Mouse (Mus musculus) inflammation-experienced regulatory T-cells, adult 6 months (primary cell): ENCODE results near the gene Alyref. TPM values are rescaled to one million over a fixed set of nuclear protein-coding genes. Genes with fewer than 3 reads are reported as not detected.

ENCODE experiments used
- polyA plus RNA-seq, 3 experiments: library from polyadenylated mRNA; unstranded; fragments of 100-300 nt; shearing (Covaris generic); gene quantifications; one replicate each; pipeline ENCODE4 v1.2.1; 2017

The Alyref gene
- polyA plus RNA-seq, 3 experiments from 2014 or later = 15.8 to 76.9 (median 47.7) TPM

Other genes starting within 250 kb of the Alyref start
- gene Actg1, start 249.8 kb downstream of the Alyref start, polyA plus RNA-seq = 1,000 to 10,000 TPM; 2,239 to 4,634 (median 2,897) TPM
- gene Fscn2, start 236.8 kb downstream of the Alyref start, polyA plus RNA-seq = under 1 TPM in 1 of 3 experiments, not detected in 2; 0.98 TPM
- gene Faap100, start 219.6 kb downstream of the Alyref start, polyA plus RNA-seq = 10 to 100 TPM; 15.9 to 23.1 (median 17.9) TPM
- gene Nploc4, start 160.7 kb downstream of the Alyref start, polyA plus RNA-seq = 10 to 100 TPM in 2 of 3 experiments, 1 to 10 TPM in 1; 8.6 to 12.4 (median 11.0) TPM
- under 1 TPM in 1 of 3 experiments, not detected in 2; 0.28 TPM for gene Tspan10, start 155.7 kb downstream of the Alyref start, polyA plus RNA-seq
- under 1 TPM in 2 of 3 experiments, not detected in 1; 0.15 to 0.56 TPM for gene Pde6g, start 144.9 kb downstream of the Alyref start, polyA plus RNA-seq
- 1 to 10 TPM; 4.8 to 6.8 (median 5.1) TPM for gene Oxld1, start 140.3 kb downstream of the Alyref start, polyA plus RNA-seq
- gene Ccdc137, start 140.2 kb downstream of the Alyref start, polyA plus RNA-seq = 10 to 100 TPM; 17.8 to 26.0 (median 17.9) TPM
- 10 to 100 TPM; 28.8 to 39.7 (median 33.1) TPM for gene Arl16, start 130.8 kb downstream of the Alyref start, polyA plus RNA-seq
- 10 to 100 TPM; 54.6 to 78.9 (median 73.0) TPM for gene Mrpl12, start 113.8 kb downstream of the Alyref start, polyA plus RNA-seq
- 10 to 100 TPM; 12.4 to 14.3 (median 12.7) TPM for gene Slc25a10, start 106.5 kb downstream of the Alyref start, polyA plus RNA-seq
- gene Gcgr, start 67.7 kb downstream of the Alyref start, polyA plus RNA-seq = not detected
- 100 to 1,000 TPM in 2 of 3 experiments, 10 to 100 TPM in 1; 93.4 to 136 (median 107) TPM for gene Mcrip1, start 48.6 kb downstream of the Alyref start, polyA plus RNA-seq
- not detected for gene Ppp1r27, start 47.2 kb downstream of the Alyref start, polyA plus RNA-seq
- 100 to 1,000 TPM; 135 to 164 (median 149) TPM for gene P4hb, start 25.1 kb downstream of the Alyref start, polyA plus RNA-seq
- gene Arhgdia, start 16.7 kb downstream of the Alyref start, polyA plus RNA-seq = 100 to 1,000 TPM; 624 to 862 (median 685) TPM
- 100 to 1,000 TPM; 110 to 147 (median 129) TPM for gene Anapc11, start 56 bp upstream of the Alyref start, polyA plus RNA-seq
- 1 to 10 TPM in 1 of 3 experiments, under 1 TPM in 1, not detected in 1; 0.67 to 1.4 TPM for gene Npb, start 10.1 kb upstream of the Alyref start, polyA plus RNA-seq
- 100 to 1,000 TPM in 2 of 3 experiments, 10 to 100 TPM in 1; 66.1 to 124 (median 113) TPM for gene Pcyt2, start 19.6 kb upstream of the Alyref start, polyA plus RNA-seq
- 10 to 100 TPM; 55.1 to 61.4 (median 60.4) TPM for gene Sirt7, start 26.9 kb upstream of the Alyref start, polyA plus RNA-seq
- 10 to 100 TPM; 15.3 to 15.8 (median 15.5) TPM for gene Mafg, start 35.2 kb upstream of the Alyref start, polyA plus RNA-seq
- 1 to 10 TPM in 1 of 3 experiments, under 1 TPM in 1, not detected in 1; 0.86 to 1.7 TPM for gene Pycr1, start 45.4 kb upstream of the Alyref start, polyA plus RNA-seq
- gene Myadml2, start 49.8 kb upstream of the Alyref start, polyA plus RNA-seq = not detected
- not detected for gene Notum, start 62.8 kb upstream of the Alyref start, polyA plus RNA-seq
- 100 to 1,000 TPM in 1 of 3 experiments, 10 to 100 TPM in 2; 79.4 to 107 (median 86.2) TPM for gene Aspscr1, start 74.6 kb upstream of the Alyref start, polyA plus RNA-seq
- 100 to 1,000 TPM; 154 to 181 (median 169) TPM for gene Cenpx, start 115.4 kb upstream of the Alyref start, polyA plus RNA-seq
- gene Lrrc45, start 115.6 kb upstream of the Alyref start, polyA plus RNA-seq = 10 to 100 TPM; 19.4 to 39.4 (median 20.8) TPM
- not detected for gene Rac3, start 123.1 kb upstream of the Alyref start, polyA plus RNA-seq
- gene Dcxr, start 128.9 kb upstream of the Alyref start, polyA plus RNA-seq = 10 to 100 TPM; 20.5 to 29.7 (median 26.5) TPM
- gene Cbr2, start 133.7 kb upstream of the Alyref start, polyA plus RNA-seq = not detected
- gene Hmga1b, start 164.4 kb upstream of the Alyref start, polyA plus RNA-seq = 10 to 100 TPM; 24.1 to 64.8 (median 62.8) TPM
- 1 to 10 TPM; 3.5 to 4.4 (median 3.7) TPM for gene Rfng, start 185.8 kb upstream of the Alyref start, polyA plus RNA-seq
- gene Gps1, start 185.9 kb upstream of the Alyref start, polyA plus RNA-seq = 100 to 1,000 TPM; 121 to 154 (median 127) TPM
- gene Dus1l, start 198.0 kb upstream of the Alyref start, polyA plus RNA-seq = 10 to 100 TPM; 30.4 to 34.4 (median 34.3) TPM
- gene Fasn, start 226.2 kb upstream of the Alyref start, polyA plus RNA-seq = 10 to 100 TPM; 22.7 to 31.3 (median 29.4) TPM